Mouse (Mus musculus): Measurements from ENCODE around the gene Epha3. TPM values are rescaled to one million over a fixed set of nuclear protein-coding genes. Genes with fewer than 3 reads are reported as not detected.

Gene Epha3
- polyA plus RNA-seq, 1 experiment from 2014 or later, result not detected

- DNase-seq (ENCODE audit: low read depth, low spot score) (no peak), ATAC-seq (no peak)
- in situ Hi-C loops (cut with MboI; ENCODE audit: low pct_unique_long_range_greater_than_20kb), result no loop called here
- ChIA-PET CTCF (no interaction called here), POLR2A (no interaction called here)
- TF ChIP-seq CTCF (IDR thresholded peaks at IDR 0.05), result no peak
- no peaks in the 10 kb centered on the region for H3K27me3 ChIP-seq
Measured at GRCm38 (mm10) chr16:63821164-63821563, 42.8 kb downstream of the Epha3 start.

DNA sequence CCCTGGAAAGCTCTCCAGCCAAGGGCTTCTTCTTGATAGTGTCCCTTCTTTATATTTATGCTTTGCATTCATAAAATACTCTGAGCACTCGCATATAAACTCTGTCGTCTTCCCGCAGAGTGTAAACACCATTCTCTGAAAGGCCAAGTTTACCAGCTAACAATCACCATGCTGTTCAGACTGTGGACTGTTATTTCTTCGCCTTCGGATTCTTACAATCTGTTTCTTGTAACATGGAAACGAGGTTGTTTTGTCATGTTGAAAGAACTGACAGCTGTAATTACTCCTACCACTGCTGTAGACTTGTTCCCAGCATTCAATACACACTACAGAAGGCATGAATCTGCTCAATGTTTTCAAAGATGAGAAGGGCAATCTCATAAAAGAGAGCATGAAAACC is 46.4 kb downstream of the Epha3 start:
- H3K27me3 ChIP-seq, result no peaks in the 10 kb centered on the region
- ChIA-PET CTCF (no interaction called here), POLR2A (no interaction called here)
- DNase-seq (ENCODE audit: low read depth, low spot score), result no peak
- no peak for TF ChIP-seq CTCF (IDR thresholded peaks at IDR 0.05)
- ATAC-seq, result no peak
- in situ Hi-C loops (cut with MboI; ENCODE audit: low pct_unique_long_range_greater_than_20kb), result no loop called here

GRCm38 (mm10) chr16:63816672-63817071 is 47.3 kb downstream of the Epha3 start:
- no peak for TF ChIP-seq CTCF (IDR thresholded peaks at IDR 0.05)
- CTCF ChIA-PET, result no interaction called here
- in situ Hi-C loops (cut with MboI; ENCODE audit: low pct_unique_long_range_greater_than_20kb), result no loop called here
- ATAC-seq (no peak), DNase-seq (ENCODE audit: low read depth, low spot score) (no peak)
- H3K27me3 ChIP-seq, result peaks cover 3% of the 10 kb centered on the region
- POLR2A ChIA-PET, result no interaction called here

- in situ Hi-C loops (cut with MboI; ENCODE audit: low pct_unique_long_range_greater_than_20kb), result no loop called here
- CTCF ChIA-PET, result no interaction called here
- no peak for DNase-seq (ENCODE audit: low read depth, low spot score)
Measured at GRCm38 (mm10) chr16:63809871-63810270, 54.1 kb downstream of the Epha3 start.

DNA sequence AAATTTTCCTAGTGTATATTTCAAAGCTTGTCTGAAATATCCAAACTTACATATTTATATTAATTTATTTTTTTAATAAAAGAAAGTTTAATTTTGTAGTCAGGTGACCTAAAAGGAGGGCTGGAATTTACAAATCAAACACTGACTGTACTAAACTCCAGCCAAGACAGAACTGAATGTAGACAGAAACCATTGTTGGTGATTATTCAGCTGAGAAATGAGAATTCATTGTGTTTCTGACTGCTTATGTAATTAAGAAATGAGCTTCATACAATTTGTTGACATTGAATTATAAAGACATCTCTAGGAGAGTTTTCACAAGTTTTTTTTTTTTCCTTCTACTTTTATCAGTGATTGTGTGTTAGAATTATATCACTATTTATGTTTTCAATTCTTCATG is 55.0 kb downstream of the Epha3 start:
- ChIA-PET CTCF (interaction anchor here (1.0 to 1.4 kb wide), 2 partner anchors 12 to 19 kb away, joined by 4 read pairs; no protein-coding TSS in a partner anchor), POLR2A (no interaction called here)
- no peak for ATAC-seq
- peaks cover 5% of the 10 kb centered on the region for H3K27me3 ChIP-seq
- in situ Hi-C loops (cut with MboI; ENCODE audit: low pct_unique_long_range_greater_than_20kb), result no loop called here
- DNase-seq (ENCODE audit: low read depth, low spot score), result no peak
- TF ChIP-seq CTCF (IDR thresholded peaks at IDR 0.05), result no peak

More at GRCm38 (mm10) chr16:63809871-63810270, 54.1 kb downstream of the Epha3 start:
- H3K27me3 ChIP-seq, result peaks cover 5% of the 10 kb centered on the region
- no peak for TF ChIP-seq CTCF (IDR thresholded peaks at IDR 0.05)
- ATAC-seq, result no peak
- POLR2A ChIA-PET, result no interaction called here

GRCm38 (mm10) chr16:63806437-63807129 is 57.4 kb downstream of the Epha3 start:
- no peak for TF ChIP-seq CTCF (IDR thresholded peaks at IDR 0.05)
- ATAC-seq, result no peak
- H3K27me3 ChIP-seq, result peaks cover 1% of the 10 kb centered on the region
- ChIA-PET POLR2A (no interaction called here), CTCF (no interaction called here)
- DNase-seq (ENCODE audit: low read depth, low spot score), result no peak
- in situ Hi-C loops (cut with MboI; ENCODE audit: low pct_unique_long_range_greater_than_20kb), result no loop called here

DNA sequence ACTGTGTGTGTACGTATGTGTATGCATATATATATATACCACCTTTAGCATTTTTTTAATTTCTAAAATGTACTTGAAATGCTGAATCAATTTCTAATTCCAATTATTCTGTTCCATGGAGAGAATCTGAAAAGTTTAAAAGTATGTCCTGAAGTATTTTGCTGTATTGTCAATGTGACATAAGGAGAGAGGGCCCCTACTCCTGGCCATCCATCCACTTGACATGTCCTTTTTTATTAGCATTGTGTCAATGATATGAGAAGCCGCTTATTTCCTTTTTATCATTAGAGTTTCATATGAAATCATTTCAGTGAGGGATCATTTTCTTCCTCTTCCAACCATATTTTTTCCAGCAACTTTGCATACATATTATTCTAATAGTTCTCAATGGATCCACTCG is 58.0 kb downstream of the Epha3 start:
- in situ Hi-C loops (cut with MboI; ENCODE audit: low pct_unique_long_range_greater_than_20kb), result no loop called here
- no peak for TF ChIP-seq CTCF (IDR thresholded peaks at IDR 0.05)
- POLR2A ChIA-PET, result no interaction called here
- no peaks in the 10 kb centered on the region for H3K27me3 ChIP-seq
- DNase-seq (ENCODE audit: low read depth, low spot score) (no peak), ATAC-seq (no peak)
- CTCF ChIA-PET, result no interaction called here

GRCm38 (mm10) chr16:63801436-63801835 is 62.5 kb downstream of the Epha3 start:
- peaks cover 6% of the 10 kb centered on the region for H3K27me3 ChIP-seq
- DNase-seq (ENCODE audit: low read depth, low spot score) (no peak), ATAC-seq (no peak)
- no peak for TF ChIP-seq CTCF (IDR thresholded peaks at IDR 0.05)
- ChIA-PET POLR2A (no interaction called here), CTCF (no interaction called here)
- in situ Hi-C loops (cut with MboI; ENCODE audit: low pct_unique_long_range_greater_than_20kb), result no loop called here

- CTCF ChIA-PET, result interaction anchor here (1.4 kb wide), 1 partner anchor 12 kb away, joined by 4 read pairs; no protein-coding TSS in a partner anchor
- POLR2A ChIA-PET, result no interaction called here
- ATAC-seq (no peak), DNase-seq (ENCODE audit: low read depth, low spot score) (no peak)
- peaks cover 16% of the 10 kb centered on the region for H3K27me3 ChIP-seq
- TF ChIP-seq CTCF (IDR thresholded peaks at IDR 0.05), result no peak
- in situ Hi-C loops (cut with MboI; ENCODE audit: low pct_unique_long_range_greater_than_20kb), result no loop called here
Measured at GRCm38 (mm10) chr16:63798341-63798740, 65.6 kb downstream of the Epha3 start.

DNA sequence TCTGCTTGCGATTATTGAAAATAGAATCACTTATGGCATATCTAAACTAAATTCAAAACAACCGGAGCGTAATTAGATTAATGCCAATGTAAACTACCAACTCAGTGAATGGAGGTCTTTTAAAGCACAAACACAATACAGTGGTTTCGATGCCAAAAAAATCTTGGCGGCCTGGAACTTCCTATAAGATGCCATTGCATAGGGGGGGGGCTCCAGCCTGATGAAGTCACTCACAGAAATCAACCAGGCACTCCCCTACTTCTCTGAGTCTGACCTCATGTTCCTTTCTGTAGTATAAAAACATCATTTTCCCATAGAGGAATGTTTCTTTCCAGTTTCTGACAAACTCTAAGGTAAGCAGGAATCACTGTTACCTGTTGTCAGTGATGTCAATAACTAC is 69.7 kb downstream of the Epha3 start:
- in situ Hi-C loops (cut with MboI; ENCODE audit: low pct_unique_long_range_greater_than_20kb), result no loop called here
- no peak for TF ChIP-seq CTCF (IDR thresholded peaks at IDR 0.05)
- CTCF ChIA-PET, result no interaction called here
- ATAC-seq, result no peak
- peaks cover 16% of the 10 kb centered on the region for H3K27me3 ChIP-seq
- POLR2A ChIA-PET, result no interaction called here
- DNase-seq (ENCODE audit: low read depth, low spot score), result no peak

DNA sequence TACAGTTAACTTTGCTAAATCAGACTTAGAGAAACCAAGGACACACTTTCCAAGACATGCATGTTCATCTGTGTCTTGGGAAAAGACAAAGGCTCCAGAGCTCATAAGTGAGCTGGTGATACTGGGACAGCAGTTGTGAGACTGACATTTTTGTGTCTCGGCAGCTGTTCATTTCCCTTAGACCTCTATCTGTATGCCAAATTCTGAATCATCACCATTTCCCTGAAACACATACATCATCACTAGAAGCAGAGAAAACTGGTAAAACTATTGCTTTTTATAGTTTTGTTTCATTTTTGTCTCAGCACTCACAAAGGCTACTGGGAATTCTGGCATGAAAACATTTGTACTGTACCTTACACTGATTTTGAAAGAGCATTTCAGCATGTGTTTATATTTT is 70.2 kb downstream of the Epha3 start:
- DNase-seq (ENCODE audit: low read depth, low spot score) (no peak), ATAC-seq (no peak)
- peaks cover 16% of the 10 kb centered on the region for H3K27me3 ChIP-seq
- in situ Hi-C loops (cut with MboI; ENCODE audit: low pct_unique_long_range_greater_than_20kb), result no loop called here
- CTCF ChIA-PET, result no interaction called here
- POLR2A ChIA-PET, result no interaction called here
- TF ChIP-seq CTCF (IDR thresholded peaks at IDR 0.05), result no peak

DNA sequence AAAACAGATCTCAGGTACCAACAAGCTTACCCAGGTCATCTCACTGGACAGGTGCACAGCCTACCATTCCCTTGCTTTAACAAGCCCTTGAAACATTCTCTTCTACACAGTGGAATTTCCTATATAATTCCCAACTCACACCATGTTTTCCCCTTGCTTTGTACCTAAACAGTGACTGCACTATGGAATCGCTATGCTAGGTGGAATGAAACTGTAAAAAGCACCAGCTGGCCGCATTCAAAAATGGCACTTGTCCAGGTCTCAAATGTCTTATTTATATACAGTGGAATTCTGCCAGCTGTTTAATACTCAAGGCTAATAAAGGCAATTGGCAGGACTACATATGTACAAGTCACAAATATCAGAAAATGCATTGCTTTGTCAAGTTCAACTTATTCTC is 71.9 kb downstream of the Epha3 start:
- DNase-seq (ENCODE audit: low read depth, low spot score) (no peak), ATAC-seq (no peak)
- in situ Hi-C loops (cut with MboI; ENCODE audit: low pct_unique_long_range_greater_than_20kb), result no loop called here
- no peak for TF ChIP-seq CTCF (IDR thresholded peaks at IDR 0.05)
- CTCF ChIA-PET, result no interaction called here
- peaks cover 21% of the 10 kb centered on the region for H3K27me3 ChIP-seq
- POLR2A ChIA-PET, result no interaction called here

Measured in Patski (cell line).